Mouse (Mus musculus): ENCODE data around the gene Gnb4. TPM values are rescaled to one million over a fixed set of nuclear protein-coding genes. Genes with fewer than 3 reads are reported as not detected.

Gnb4 gene
- polyA plus RNA-seq, 1 experiment = 13.9 TPM

- Histone ChIP-seq H3K27me3 (ENCODE audit: control insufficient read depth, insufficient read depth, low read length) (no peaks in the 10 kb centered on the region), H3K36me3 (ENCODE audit: control insufficient read depth, insufficient read depth, low read length) (no peaks in the 10 kb centered on the region), H3K27ac (ENCODE audit: insufficient read depth, low read length) (no peak overlapping the region), H3K4me1 (ENCODE audit: control insufficient read depth, insufficient read depth, insufficient read length) (no peaks in the 10 kb centered on the region), H3K4me3 (ENCODE audit: extremely low read depth, insufficient read depth, insufficient read length) (no peak overlapping the region)
- TF ChIP-seq CTCF (IDR thresholded peaks at IDR 0.05; ENCODE audit: extremely low read depth, insufficient read depth, insufficient read length, insufficient replicate concordance) (no peak), POLR2A (IDR thresholded peaks at IDR 0.05; ENCODE audit: low read depth, low read length) (no peak)
- 71% methylated on average over 3 of the region's 3 CpGs for WGBS
- DNase-seq (ENCODE audit: low read depth in 1 of 2, low spot score in 2 of 2) = no peak
Observed at GRCm38 (mm10) chr3:32599328-32599727, 17.1 kb downstream of the Gnb4 start.

GRCm38 (mm10) chr3:32595080-32595479 lies 21.3 kb downstream of the Gnb4 start:
- 88% methylated on average over 4 of the region's 4 CpGs for WGBS
- H3K27me3 ChIP-seq (ENCODE audit: control insufficient read depth, insufficient read depth, low read length) = no peaks in the 10 kb centered on the region
- H3K36me3 ChIP-seq (ENCODE audit: control insufficient read depth, insufficient read depth, low read length) = no peaks in the 10 kb centered on the region
- no peak for TF ChIP-seq POLR2A (IDR thresholded peaks at IDR 0.05; ENCODE audit: low read depth, low read length)
- no peak for TF ChIP-seq CTCF (IDR thresholded peaks at IDR 0.05; ENCODE audit: extremely low read depth, insufficient read depth, insufficient read length, insufficient replicate concordance)
- no peak overlapping the region for H3K4me3 ChIP-seq (ENCODE audit: extremely low read depth, insufficient read depth, insufficient read length)
- H3K27ac ChIP-seq (ENCODE audit: insufficient read depth, low read length) = no peak overlapping the region
- DNase-seq (ENCODE audit: low read depth in 1 of 2, low spot score in 2 of 2) = no peak
- no peaks in the 10 kb centered on the region for H3K4me1 ChIP-seq (ENCODE audit: control insufficient read depth, insufficient read depth, insufficient read length)

GRCm38 (mm10) chr3:32586274-32586673 lies 30.1 kb downstream of the Gnb4 start:
- H3K4me1 ChIP-seq (ENCODE audit: control insufficient read depth, insufficient read depth, insufficient read length) = no peaks in the 10 kb centered on the region
- TF ChIP-seq CTCF (IDR thresholded peaks at IDR 0.05; ENCODE audit: extremely low read depth, insufficient read depth, insufficient read length, insufficient replicate concordance) = no peak
- no peak for TF ChIP-seq POLR2A (IDR thresholded peaks at IDR 0.05; ENCODE audit: low read depth, low read length)
- H3K4me3 ChIP-seq (ENCODE audit: extremely low read depth, insufficient read depth, insufficient read length) = no peak overlapping the region
- no peaks in the 10 kb centered on the region for H3K27me3 ChIP-seq (ENCODE audit: control insufficient read depth, insufficient read depth, low read length)
- DNase-seq (ENCODE audit: low read depth in 1 of 2, low spot score in 2 of 2) = no peak
- H3K27ac ChIP-seq (ENCODE audit: insufficient read depth, low read length) = no peak overlapping the region
- 92% methylated on average over 3 of the region's 3 CpGs for WGBS
- no peaks in the 10 kb centered on the region; the same call in none of the 2 replicates for H3K36me3 ChIP-seq (ENCODE audit: control insufficient read depth, insufficient read depth, low read length)

- WGBS = 92% methylated on average over 4 of the region's 4 CpGs
- H3K36me3 ChIP-seq (ENCODE audit: control insufficient read depth, insufficient read depth, low read length) = no peaks in the 10 kb centered on the region; the same call in none of the 2 replicates
- no peak for DNase-seq (ENCODE audit: low read depth in 1 of 2, low spot score in 2 of 2)
Observed at GRCm38 (mm10) chr3:32583489-32583888, 32.9 kb downstream of the Gnb4 start.

GRCm38 (mm10) chr3:32581911-32582310 lies 34.5 kb downstream of the Gnb4 start:
- no peak overlapping the region for H3K4me3 ChIP-seq (ENCODE audit: extremely low read depth, insufficient read depth, insufficient read length)

More at GRCm38 (mm10) chr3:32583489-32583888, 32.9 kb downstream of the Gnb4 start:
- no peaks in the 10 kb centered on the region for H3K4me1 ChIP-seq (ENCODE audit: control insufficient read depth, insufficient read depth, insufficient read length)
- no peak overlapping the region for H3K27ac ChIP-seq (ENCODE audit: insufficient read depth, low read length)
- H3K27me3 ChIP-seq (ENCODE audit: control insufficient read depth, insufficient read depth, low read length) = no peaks in the 10 kb centered on the region
- TF ChIP-seq POLR2A (IDR thresholded peaks at IDR 0.05; ENCODE audit: low read depth, low read length) = no peak
- TF ChIP-seq CTCF (IDR thresholded peaks at IDR 0.05; ENCODE audit: extremely low read depth, insufficient read depth, insufficient read length, insufficient replicate concordance) = no peak
- no peak overlapping the region for H3K4me3 ChIP-seq (ENCODE audit: extremely low read depth, insufficient read depth, insufficient read length)

GRCm38 (mm10) chr3:32580738-32581137 lies 35.6 kb downstream of the Gnb4 start:
- H3K4me1 ChIP-seq (ENCODE audit: control insufficient read depth, insufficient read depth, insufficient read length) = no peaks in the 10 kb centered on the region
- no peak for TF ChIP-seq POLR2A (IDR thresholded peaks at IDR 0.05; ENCODE audit: low read depth, low read length)
- TF ChIP-seq CTCF (IDR thresholded peaks at IDR 0.05; ENCODE audit: extremely low read depth, insufficient read depth, insufficient read length, insufficient replicate concordance) = no peak
- DNase-seq (ENCODE audit: low read depth in 1 of 2, low spot score in 2 of 2) = no peak

More at GRCm38 (mm10) chr3:32581911-32582310, 34.5 kb downstream of the Gnb4 start:
- DNase-seq (ENCODE audit: low read depth in 1 of 2, low spot score in 2 of 2) = no peak
- H3K27ac ChIP-seq (ENCODE audit: insufficient read depth, low read length) = no peak overlapping the region
- no peaks in the 10 kb centered on the region for H3K27me3 ChIP-seq (ENCODE audit: control insufficient read depth, insufficient read depth, low read length)
- no peak for TF ChIP-seq POLR2A (IDR thresholded peaks at IDR 0.05; ENCODE audit: low read depth, low read length)
- TF ChIP-seq CTCF (IDR thresholded peaks at IDR 0.05; ENCODE audit: extremely low read depth, insufficient read depth, insufficient read length, insufficient replicate concordance) = no peak
- H3K4me1 ChIP-seq (ENCODE audit: control insufficient read depth, insufficient read depth, insufficient read length) = no peaks in the 10 kb centered on the region
- 52% methylated on average over 3 of the region's 3 CpGs for WGBS
- peaks cover 2% of the 10 kb centered on the region for H3K36me3 ChIP-seq (ENCODE audit: control insufficient read depth, insufficient read depth, low read length)

GRCm38 (mm10) chr3:32578772-32579171 lies 37.6 kb downstream of the Gnb4 start:
- Histone ChIP-seq H3K27me3 (ENCODE audit: control insufficient read depth, insufficient read depth, low read length) (no peaks in the 10 kb centered on the region), H3K36me3 (ENCODE audit: control insufficient read depth, insufficient read depth, low read length) (peaks cover 6% of the 10 kb centered on the region), H3K27ac (ENCODE audit: insufficient read depth, low read length) (no peak overlapping the region), H3K4me1 (ENCODE audit: control insufficient read depth, insufficient read depth, insufficient read length) (no peaks in the 10 kb centered on the region), H3K4me3 (ENCODE audit: extremely low read depth, insufficient read depth, insufficient read length) (no peak overlapping the region)
- TF ChIP-seq POLR2A (IDR thresholded peaks at IDR 0.05; ENCODE audit: low read depth, low read length) (no peak), CTCF (IDR thresholded peaks at IDR 0.05; ENCODE audit: extremely low read depth, insufficient read depth, insufficient read length, insufficient replicate concordance) (no peak)
- 90% methylated on average over 5 of the region's 5 CpGs for WGBS
- DNase-seq (ENCODE audit: low read depth in 1 of 2, low spot score in 2 of 2) = no peak

More at GRCm38 (mm10) chr3:32580738-32581137, 35.6 kb downstream of the Gnb4 start:
- 89% methylated on average over 3 of the region's 3 CpGs for WGBS
- no peak overlapping the region for H3K4me3 ChIP-seq (ENCODE audit: extremely low read depth, insufficient read depth, insufficient read length)
- no peak overlapping the region for H3K27ac ChIP-seq (ENCODE audit: insufficient read depth, low read length)
- no peaks in the 10 kb centered on the region for H3K27me3 ChIP-seq (ENCODE audit: control insufficient read depth, insufficient read depth, low read length)
- H3K36me3 ChIP-seq (ENCODE audit: control insufficient read depth, insufficient read depth, low read length) = peaks cover 2% of the 10 kb centered on the region
